Mouse (Mus musculus) MEL (cell line): ENCODE data around the gene Olfm2. TPM values are rescaled to one million over a fixed set of nuclear protein-coding genes. Genes with fewer than 3 reads are reported as not detected.
A peak's percentile ranks its signal among the peaks of the same experiment; 100 is the strongest.

Source experiments
- DNase-seq: peaks from one replicate; pipeline ENCODE4 v3.0.0; 2011; ENCODE audit warnings: low read depth, low spot score
- H3K27ac ChIP-seq: 2 replicates; pipeline ENCODE4 v1.5.1; 2012; ENCODE audit warnings: low read depth, mild to moderate bottlenecking, control low read depth, low read length, moderate library complexity; ENCODE audit not compliant: control insufficient read depth
- H3K27me3 ChIP-seq, 2 experiments: fragments of 150-350 bp in 1 of 2; sonication (generic) in 1 of 2; 2 replicates each; pipeline ENCODE4 v1.6.1; 2012; ENCODE audit warnings: low read length in 2 of 2, mild to moderate bottlenecking in 2 of 2, improper control_type of control experiment in 1 of 2, moderate library complexity in 1 of 2; ENCODE audit not compliant: insufficient read depth in 2 of 2, control insufficient read depth in 1 of 2
- H3K36me3 ChIP-seq, 2 experiments: 2 replicates each; pipeline ENCODE4 v1.6.1; 2012 to 2014; ENCODE audit warnings: low read length in 2 of 2, improper control_type of control experiment in 1 of 2, inconsistent platforms in 1 of 2, mild to moderate bottlenecking in 1 of 2; ENCODE audit not compliant: insufficient read depth in 2 of 2, control insufficient read depth in 1 of 2
- H3K4me1 ChIP-seq, 2 experiments: fragments of 150-350 bp in 1 of 2; sonication (generic) in 1 of 2; 2 replicates each; pipeline ENCODE4 v1.6.1; 2012; ENCODE audit warnings: low read length in 2 of 2, improper control_type of control experiment in 1 of 2, mild to moderate bottlenecking in 1 of 2; ENCODE audit not compliant: insufficient read depth in 2 of 2, control insufficient read depth in 1 of 2
- H3K4me3 ChIP-seq, 2 experiments: fragments of 150-350 bp in 1 of 2; sonication (generic) in 1 of 2; 2 replicates each; pipeline ENCODE4 v1.5.1; 2012; ENCODE audit warnings: low read depth in 2 of 2, low read length in 2 of 2, mild to moderate bottlenecking in 2 of 2, moderate library complexity in 2 of 2, control low read depth in 1 of 2, improper control_type of control experiment in 1 of 2; ENCODE audit not compliant: control insufficient read depth in 1 of 2, insufficient read depth in 1 of 2
- H3K79me2 ChIP-seq: 2 replicates; pipeline ENCODE4 v1.6.1; 2012; ENCODE audit warnings: mild to moderate bottlenecking, low read length, moderate library complexity; ENCODE audit not compliant: control insufficient read depth, poor library complexity, insufficient read depth
- H3K9ac ChIP-seq: 2 replicates; pipeline ENCODE4 v1.6.1; 2012; ENCODE audit warnings: low read depth, mild to moderate bottlenecking, control low read depth, low read length, moderate library complexity; ENCODE audit not compliant: control insufficient read depth, poor library complexity, severe bottlenecking
- H3K9me3 ChIP-seq: fragments of 150-350 bp; sonication (generic); replicated peaks from 2 replicates; pipeline ENCODE4 v1.6.1; 2012; ENCODE audit warnings: mild to moderate bottlenecking, low read length, improper control_type of control experiment, moderate library complexity; ENCODE audit not compliant: insufficient read depth
- BHLHE40 ChIP-seq: IDR thresholded peaks from 2 replicates; pipeline ENCODE4 v1.6.1; 2012; ENCODE audit warnings: low read depth, mild to moderate bottlenecking, inconsistent platforms, low read length, improper control_type of control experiment, borderline replicate concordance
- CHD1 ChIP-seq: IDR thresholded peaks from 2 replicates; pipeline ENCODE4 v1.6.1; 2012; ENCODE audit warnings: low read depth, mild to moderate bottlenecking, inconsistent platforms, low read length, improper control_type of control experiment
- CHD2 ChIP-seq: IDR thresholded peaks from 2 replicates; pipeline ENCODE4 v1.6.1; 2011; ENCODE audit warnings: low read length, improper control_type of control experiment
- CTCF ChIP-seq, 3 experiments: IDR thresholded peaks in 2 of 3; conservative IDR thresholded peaks in 1 of 3; 2 replicates each; pipeline ENCODE4 v1.5.1; 2011 to 2012; ENCODE audit warnings: low read length in 3 of 3, low read depth in 2 of 3, mild to moderate bottlenecking in 2 of 3, improper control_type of control experiment in 1 of 3, inconsistent platforms in 1 of 3, mixed read lengths in 1 of 3, moderate library complexity in 1 of 3; ENCODE audit not compliant: control insufficient read depth in 1 of 3, insufficient read depth in 1 of 3, poor library complexity in 1 of 3, severe bottlenecking in 1 of 3
- E2F4 ChIP-seq: IDR thresholded peaks from 2 replicates; pipeline ENCODE4 v1.6.1; 2011; ENCODE audit warnings: low read depth, low read length, improper control_type of control experiment, borderline replicate concordance
- ELF1 ChIP-seq: IDR thresholded peaks from 2 replicates; pipeline ENCODE4 v1.6.1; 2014; ENCODE audit warnings: low read depth, mild to moderate bottlenecking, inconsistent platforms, low read length, improper control_type of control experiment, moderate library complexity
- EP300 ChIP-seq, 2 experiments: IDR thresholded peaks; 2 replicates each; pipeline ENCODE4 v1.6.1; 2011; ENCODE audit warnings: improper control_type of control experiment in 2 of 2, low read length in 2 of 2, low read depth in 1 of 2, mild to moderate bottlenecking in 1 of 2
- ETS1 ChIP-seq: IDR thresholded peaks from 2 replicates; pipeline ENCODE4 v1.6.1; 2012; ENCODE audit warnings: low read depth, mild to moderate bottlenecking, inconsistent platforms, low read length, improper control_type of control experiment, moderate library complexity
- GATA1 ChIP-seq: IDR thresholded peaks from 2 replicates; pipeline ENCODE4 v1.6.1; 2011; ENCODE audit warnings: low read depth, low read length, improper control_type of control experiment
- JUND ChIP-seq: IDR thresholded peaks from 2 replicates; pipeline ENCODE4 v1.6.1; 2011; ENCODE audit warnings: low read depth, mild to moderate bottlenecking, improper control_type of control experiment, low read length
- KAT2A ChIP-seq: conservative IDR thresholded peaks from 2 replicates; pipeline ENCODE4 v1.6.1; 2012; ENCODE audit warnings: low read depth, low read length, improper control_type of control experiment, inconsistent platforms
- MAFK ChIP-seq: IDR thresholded peaks from 2 replicates; pipeline ENCODE4 v1.6.1; 2011; ENCODE audit warnings: low read depth, mild to moderate bottlenecking, low read length, improper control_type of control experiment, borderline replicate concordance
- MAX ChIP-seq: IDR thresholded peaks from 2 replicates; pipeline ENCODE4 v1.6.1; 2011; ENCODE audit warnings: low read length, improper control_type of control experiment
- MAZ ChIP-seq: IDR thresholded peaks from 2 replicates; pipeline ENCODE4 v1.6.1; 2012; ENCODE audit warnings: low read depth, mild to moderate bottlenecking, inconsistent platforms, low read length, improper control_type of control experiment
- MXI1 ChIP-seq: IDR thresholded peaks from 2 replicates; pipeline ENCODE4 v1.6.1; 2011; ENCODE audit warnings: mild to moderate bottlenecking, low read depth, low read length, improper control_type of control experiment
- MYB ChIP-seq: IDR thresholded peaks from 2 replicates; pipeline ENCODE4 v1.6.1; 2011; ENCODE audit warnings: mild to moderate bottlenecking, low read depth, low read length, improper control_type of control experiment
- MYC ChIP-seq: IDR thresholded peaks from 2 replicates; pipeline ENCODE4 v1.6.1; 2011; ENCODE audit warnings: low read depth, mild to moderate bottlenecking, low read length, improper control_type of control experiment, moderate library complexity
- NELFE ChIP-seq: IDR thresholded peaks from 2 replicates; pipeline ENCODE4 v1.6.1; 2011; ENCODE audit warnings: low read depth, low read length, improper control_type of control experiment
- NRF1 ChIP-seq: IDR thresholded peaks from 2 replicates; pipeline ENCODE4 v1.6.1; 2014; ENCODE audit warnings: low read depth, mild to moderate bottlenecking, inconsistent platforms, low read length, improper control_type of control experiment, moderate library complexity; ENCODE audit not compliant: poor library complexity, insufficient read depth, severe bottlenecking
- POLR2A ChIP-seq, 2 experiments: IDR thresholded peaks; 2 replicates each; pipeline ENCODE4 v1.6.1; 2011 to 2012; ENCODE audit warnings: low read length in 2 of 2, mild to moderate bottlenecking in 2 of 2, control low read depth in 1 of 2, improper control_type of control experiment in 1 of 2, low read depth in 1 of 2, moderate library complexity in 1 of 2; ENCODE audit not compliant: control insufficient read depth in 1 of 2, insufficient read depth in 1 of 2, poor library complexity in 1 of 2
- POLR2AphosphoS2 ChIP-seq: IDR thresholded peaks from 2 replicates; pipeline ENCODE4 v1.6.1; 2011; ENCODE audit warnings: low read length, improper control_type of control experiment
- POLR2AphosphoS5 ChIP-seq: IDR thresholded peaks from 2 replicates; pipeline ENCODE4 v1.6.1; 2012; ENCODE audit warnings: low read depth, borderline replicate concordance, mild to moderate bottlenecking, inconsistent platforms, low read length, moderate library complexity, mixed read lengths
- RCOR1 ChIP-seq: IDR thresholded peaks from 2 replicates; pipeline ENCODE4 v1.6.1; 2012; ENCODE audit warnings: low read depth, mild to moderate bottlenecking, inconsistent platforms, low read length, improper control_type of control experiment
- SIN3A ChIP-seq: IDR thresholded peaks from 2 replicates; pipeline ENCODE4 v1.6.1; 2012; ENCODE audit warnings: low read length, improper control_type of control experiment, inconsistent platforms
- TAL1 ChIP-seq: IDR thresholded peaks from 2 replicates; pipeline ENCODE4 v1.6.1; 2012; ENCODE audit warnings: mild to moderate bottlenecking, inconsistent platforms, low read length, moderate library complexity, mixed read lengths
- TBP ChIP-seq: IDR thresholded peaks from 2 replicates; pipeline ENCODE4 v1.8.0; 2011; ENCODE audit warnings: low read depth, low read length, improper control_type of control experiment
- TCF12 ChIP-seq: IDR thresholded peaks from 2 replicates; pipeline ENCODE4 v1.6.1; 2014; ENCODE audit warnings: low read depth, mild to moderate bottlenecking, inconsistent platforms, low read length, improper control_type of control experiment, moderate library complexity
- UBTF ChIP-seq: IDR thresholded peaks from 2 replicates; pipeline ENCODE4 v1.6.1; 2012; ENCODE audit warnings: low read depth, mild to moderate bottlenecking, inconsistent platforms, low read length, improper control_type of control experiment, moderate library complexity, borderline replicate concordance; ENCODE audit not compliant: insufficient read depth
- USF1 ChIP-seq: IDR thresholded peaks from 2 replicates; pipeline ENCODE4 v1.6.1; 2014; ENCODE audit warnings: low read depth, mild to moderate bottlenecking, inconsistent platforms, low read length, improper control_type of control experiment, moderate library complexity
- ZKSCAN1 ChIP-seq: IDR thresholded peaks from 2 replicates; pipeline ENCODE4 v1.6.1; 2012; ENCODE audit warnings: low read depth, mild to moderate bottlenecking, inconsistent platforms, low read length, improper control_type of control experiment, moderate library complexity
- ZMIZ1 ChIP-seq: IDR thresholded peaks from 2 replicates; pipeline ENCODE4 v1.6.1; 2012; ENCODE audit warnings: low read depth, mild to moderate bottlenecking, inconsistent platforms, low read length, improper control_type of control experiment, moderate library complexity
- ZNF384 ChIP-seq: IDR thresholded peaks from 2 replicates; pipeline ENCODE4 v1.6.1; 2012; ENCODE audit warnings: low read depth, mild to moderate bottlenecking, inconsistent platforms, low read length, improper control_type of control experiment
- polyA plus RNA-seq, 2 experiments: library from polyadenylated mRNA; stranded (reverse) in 1 of 2; unstranded in 1 of 2; fragments of >175 nt in 1 of 2; fragments of >200 nt in 1 of 2; gene quantifications; 2 replicates each; pipeline versions ENCODE4 v1.2.1 to v1.2.4; 2012; ENCODE audit warnings: low replicate concordance in 2 of 2, low read depth in 1 of 2; ENCODE audit not compliant: insufficient read length in 2 of 2, insufficient read depth in 1 of 2, missing spikeins in 1 of 2
- total RNA-seq: library from RNA; depleted of rRNA; stranded (reverse); fragments of 300-350 nt; gene quantifications from 2 replicates; pipeline ENCODE4 v1.2.3, GENCODE M21; 2012

The Olfm2 gene
- total and polyA plus RNA-seq, 3 experiments = 0.54 to 1.9 TPM; not detected in 1

DNA sequence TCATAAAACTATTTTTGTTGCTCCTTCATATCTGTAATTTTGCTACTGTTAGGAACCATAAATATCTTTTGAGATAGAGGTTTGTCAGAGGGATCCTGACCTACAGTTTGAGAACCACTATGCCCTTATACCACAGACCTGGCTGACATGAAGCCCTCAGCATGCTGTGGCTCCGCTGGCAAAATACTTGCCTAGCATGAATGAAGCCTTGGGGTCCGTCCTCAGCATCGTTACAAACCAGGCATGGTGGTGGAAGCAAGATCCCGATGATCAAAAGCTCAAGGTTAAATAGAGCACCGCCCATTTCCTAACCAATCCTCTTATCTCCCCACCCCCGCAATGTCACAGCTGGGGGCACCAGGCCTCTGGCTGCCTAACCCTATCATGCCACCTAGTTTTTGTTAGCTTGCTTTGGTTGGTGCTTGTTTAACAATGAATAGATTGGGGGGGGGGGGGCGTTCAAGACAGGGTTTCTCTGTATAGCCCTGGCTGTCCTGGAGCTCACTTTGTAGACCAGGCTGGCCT is 79.6 kb downstream of the Olfm2 start (continued):
- peak in 1 of 2 experiments; percentile 72; a peak in 2 of 4 replicates for TF ChIP-seq POLR2A (IDR thresholded peaks at IDR 0.05; ENCODE audit: control insufficient read depth in 1 of 2, insufficient read depth in 1 of 2, low read depth in 1 of 2, low read length in 2 of 2, poor library complexity in 1 of 2)
- TF ChIP-seq ZNF384 = no peak
- TF ChIP-seq BHLHE40 = no peak
- peak; percentile 60; the same call in 1 of the 2 replicates for TF ChIP-seq TCF12
- TF ChIP-seq CHD1 = no peak
- no peak for TF ChIP-seq ELF1
- TF ChIP-seq TBP = peak; percentile 62; the same call in 1 of the 2 replicates
- TF ChIP-seq SIN3A = peak; percentile 78; the same call in 1 of the 2 replicates
- TF ChIP-seq UBTF = no peak
- peak; percentile 94 for TF ChIP-seq MAZ
- no peak for TF ChIP-seq POLR2AphosphoS5
- TF ChIP-seq EP300 (IDR thresholded peaks at IDR 0.05; ENCODE audit: low read depth in 1 of 2, low read length in 2 of 2) = peak in 1 of 2 experiments; percentile 80; a peak in 2 of 4 replicates
- peak; percentile 89 for TF ChIP-seq RCOR1
- TF ChIP-seq MXI1 = peak; percentile 65; the same call in 1 of the 2 replicates
- 0 out of 2 replicates have a peak, but pooled peaks have one; percentile 42 for TF ChIP-seq ZKSCAN1
- peak in 1 of 3 experiments; percentile 13; a peak in 2 of 6 replicates for TF ChIP-seq CTCF (IDR thresholded peaks at IDR 0.05 in 2 of 3, conservative IDR thresholded peaks at IDR 0.05 in 1 of 3; ENCODE audit: control insufficient read depth in 1 of 3, insufficient read depth in 1 of 3, low read depth in 2 of 3, low read length in 3 of 3, poor library complexity in 1 of 3, severe bottlenecking in 1 of 3)
- no peak; the same call in 1 of the 2 replicates for TF ChIP-seq CHD2
- TF ChIP-seq NELFE = no peak
- TF ChIP-seq, all 39 proteins: peak for 18

DNA sequence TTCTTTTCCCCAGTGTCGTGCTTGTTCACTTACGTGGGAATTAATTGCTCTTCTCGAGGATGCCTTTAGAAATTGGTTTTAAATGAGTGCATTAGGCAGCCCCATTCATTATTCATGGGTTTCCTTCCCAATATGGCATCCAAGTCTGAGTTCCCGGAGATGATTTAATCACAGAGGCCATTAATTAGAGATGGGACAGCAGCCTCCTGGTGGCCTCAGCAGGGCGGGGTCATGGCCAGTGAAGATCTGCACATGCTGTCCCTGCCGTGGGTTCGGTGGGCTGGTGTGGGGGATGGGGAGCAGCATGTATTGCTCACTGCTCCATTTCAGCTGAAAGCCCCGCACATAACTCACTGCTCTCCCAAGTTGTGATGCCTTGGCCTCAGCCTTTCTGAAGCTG is 80.2 kb downstream of the Olfm2 start:
- Histone ChIP-seq H3K27me3 (no peaks in the 10 kb centered on the region), H3K27ac (peak overlapping the region; percentile 9), H3K4me1 (peaks cover 5 to 22% of the 10 kb centered on the region in 2 experiments), H3K79me2 (no peaks in the 10 kb centered on the region), H3K9me3 (no peaks in the 10 kb centered on the region), H3K9ac (peak overlapping the region; percentile 1; the same call in 1 of the 2 replicates), H3K36me3 (peaks cover 13 to 18% of the 10 kb centered on the region in 2 experiments), H3K4me3 (no peak overlapping the region)
- peak; percentile 63 for DNase-seq
- TF ChIP-seq MAX (no peak), MAZ (no peak), POLR2AphosphoS2 (peak; percentile 81), MAFK (no peak), RCOR1 (no peak), KAT2A (no peak), MYB (peak; percentile 43; the same call in 1 of the 2 replicates), USF1 (no peak), CHD2 (peak; percentile 60; the same call in 1 of the 2 replicates), SIN3A (no peak; the same call in 1 of the 2 replicates), POLR2AphosphoS5 (no peak; the same call in 1 of the 2 replicates), GATA1 (no peak), E2F4 (no peak), CTCF (IDR thresholded peaks at IDR 0.05 in 2 of 3, conservative IDR thresholded peaks at IDR 0.05 in 1 of 3; ENCODE audit: control insufficient read depth in 1 of 3, insufficient read depth in 1 of 3, low read depth in 2 of 3, low read length in 3 of 3, poor library complexity in 1 of 3, severe bottlenecking in 1 of 3) (no peak), TBP (no peak), TAL1 (no peak), ETS1 (0 out of 2 replicates have a peak, but pooled peaks have one; percentile 34), NRF1 (no peak), EP300 (IDR thresholded peaks at IDR 0.05; ENCODE audit: low read depth in 1 of 2, low read length in 2 of 2) (no peak), ZMIZ1 (no peak), MYC (0 out of 2 replicates have a peak, but pooled peaks have one; percentile 25), CHD1 (no peak), BHLHE40 (peak; percentile 9; the same call in 1 of the 2 replicates), ZKSCAN1 (no peak; the same call in 1 of the 2 replicates), JUND (no peak)
